Mouse (Mus musculus) adrenal gland, postnatal 4 days (tissue): ENCODE results near the gene Iqsec2. TPM values are rescaled to one million over a fixed set of nuclear protein-coding genes. Genes with fewer than 3 reads are reported as not detected.

ENCODE experiments used
- DNase-seq, 2 experiments: peaks; one replicate each; pipeline ENCODE4 v3.0.0; 2021 to 2022; ENCODE audit warnings: low spot score in 2 of 2, mixed read lengths in 2 of 2
- total RNA-seq, 2 experiments: library from RNA; stranded (reverse); gene quantifications; 2 replicates each; pipeline ENCODE4 v1.2.3; 2021

Iqsec2 gene
- total RNA-seq, 2 experiments from 2014 or later, result 30.5 to 40.2 TPM

- no peak for DNase-seq
Measured at GRCm38 (mm10) chrX:152244492-152245189, 100.6 kb downstream of the Iqsec2 start.

- no peak for DNase-seq
Measured at GRCm38 (mm10) chrX:152271189-152271588, 127.1 kb downstream of the Iqsec2 start.

Other genes with a start within 250 kb of the Iqsec2 start
- 100 to 1,000 TPM; 156 to 164 TPM for gene Hsd17b10, start 142.4 kb upstream of the Iqsec2 start, total RNA-seq
- 1 to 10 TPM; 1.1 to 1.7 TPM for gene Ribc1, start 128.0 kb upstream of the Iqsec2 start, total RNA-seq
- gene Smc1a, start 127.8 kb upstream of the Iqsec2 start, total RNA-seq, result 10 to 100 TPM; 75.4 to 85.8 TPM
- gene Kdm5c, start 88.8 kb downstream of the Iqsec2 start, total RNA-seq, result 10 to 100 TPM; 56.5 to 87.3 TPM
- 10 to 100 TPM; 11.7 to 12.7 TPM for gene Kantr, start 183.2 kb downstream of the Iqsec2 start, total RNA-seq
- 10 to 100 TPM; 53.5 to 55.2 TPM for gene Tspyl2, start 198.2 kb downstream of the Iqsec2 start, total RNA-seq
- gene Gpr173, start 224.4 kb downstream of the Iqsec2 start, total RNA-seq, result 1 to 10 TPM; 6.2 to 7.1 TPM